Mouse (Mus musculus): Measurements from ENCODE around the gene Tada1. TPM values are rescaled to one million over a fixed set of nuclear protein-coding genes. Genes with fewer than 3 reads are reported as not detected.

Gene Tada1
- polyA plus RNA-seq, 1 experiment = 54.5 TPM

- no peak for DNase-seq (ENCODE audit: extremely low spot score in 1 of 2, low spot score in 1 of 2)
Measured at GRCm38 (mm10) chr1:166382626-166383025, 3.7 kb downstream of the Tada1 start.

- DNase-seq (ENCODE audit: extremely low spot score in 1 of 2, low spot score in 1 of 2) = no peak
Measured at GRCm38 (mm10) chr1:166384614-166385013, 5.7 kb downstream of the Tada1 start.

- peak in 1 of 2 experiments; percentile 41 for DNase-seq (ENCODE audit: extremely low spot score in 1 of 2, low spot score in 1 of 2)
Measured at GRCm38 (mm10) chr1:166385431-166385830, 6.5 kb downstream of the Tada1 start.

GRCm38 (mm10) chr1:166388511-166388910, 9.6 kb downstream of the Tada1 start:
- DNase-seq (ENCODE audit: extremely low spot score in 1 of 2, low spot score in 1 of 2) = no peak

- no peak for DNase-seq (ENCODE audit: extremely low spot score in 1 of 2, low spot score in 1 of 2)
Measured at GRCm38 (mm10) chr1:166389406-166390125, 10.7 kb downstream of the Tada1 start.

- DNase-seq (ENCODE audit: extremely low spot score in 1 of 2, low spot score in 1 of 2) = no peak
Measured at GRCm38 (mm10) chr1:166391671-166392070, 12.8 kb downstream of the Tada1 start.

- no peak for DNase-seq (ENCODE audit: extremely low spot score in 1 of 2, low spot score in 1 of 2)
Measured at GRCm38 (mm10) chr1:166394770-166395169, 15.9 kb downstream of the Tada1 start.

GRCm38 (mm10) chr1:166395661-166396060, 16.8 kb downstream of the Tada1 start:
- no peak for DNase-seq (ENCODE audit: extremely low spot score in 1 of 2, low spot score in 1 of 2)

GRCm38 (mm10) chr1:166396381-166396780, 17.5 kb downstream of the Tada1 start:
- DNase-seq (ENCODE audit: extremely low spot score in 1 of 2, low spot score in 1 of 2) = no peak

GRCm38 (mm10) chr1:166401455-166401854, 22.6 kb downstream of the Tada1 start:
- no peak for DNase-seq (ENCODE audit: extremely low spot score in 1 of 2, low spot score in 1 of 2)

GRCm38 (mm10) chr1:166402003-166402402, 23.1 kb downstream of the Tada1 start:
- no peak for DNase-seq (ENCODE audit: extremely low spot score in 1 of 2, low spot score in 1 of 2)

- no peak for DNase-seq (ENCODE audit: extremely low spot score in 1 of 2, low spot score in 1 of 2)
Measured at GRCm38 (mm10) chr1:166403846-166404245, 24.9 kb downstream of the Tada1 start.

GRCm38 (mm10) chr1:166409177-166409700, 30.3 kb downstream of the Tada1 start:
- DNase-seq (ENCODE audit: extremely low spot score in 1 of 2, low spot score in 1 of 2) = no peak

GRCm38 (mm10) chr1:166409701-166410220, 30.9 kb downstream of the Tada1 start, which contains the start of gene Pogk:
Gene Pogk (minus strand): TSS chr1:166409863.
- peak in 1 of 2 experiments; percentile 78 for DNase-seq (ENCODE audit: extremely low spot score in 1 of 2, low spot score in 1 of 2)

GRCm38 (mm10) chr1:166411541-166411940, 32.6 kb downstream of the Tada1 start:
- no peak for DNase-seq (ENCODE audit: extremely low spot score in 1 of 2, low spot score in 1 of 2)

GRCm38 (mm10) chr1:166412266-166412665, 33.4 kb downstream of the Tada1 start:
- DNase-seq (ENCODE audit: extremely low spot score in 1 of 2, low spot score in 1 of 2) = no peak

GRCm38 (mm10) chr1:166429053-166429452, 50.2 kb downstream of the Tada1 start:
- peak; percentile 28 to 81 for DNase-seq (ENCODE audit: extremely low spot score in 1 of 2, low spot score in 1 of 2)

- DNase-seq (ENCODE audit: extremely low spot score in 1 of 2, low spot score in 1 of 2) = peak; percentile 37 to 46
Measured at GRCm38 (mm10) chr1:166429809-166430431, 51.0 kb downstream of the Tada1 start.

- no peak for DNase-seq (ENCODE audit: extremely low spot score in 1 of 2, low spot score in 1 of 2)
Measured at GRCm38 (mm10) chr1:166439426-166439825, 60.5 kb downstream of the Tada1 start.

GRCm38 (mm10) chr1:166441992-166442391, 63.1 kb downstream of the Tada1 start:
- DNase-seq (ENCODE audit: extremely low spot score in 1 of 2, low spot score in 1 of 2) = no peak

Data from frontal cortex, adult 2 months (tissue).